Mouse (Mus musculus) kidney, embryonic 15.5 days (tissue): ENCODE measurements at regions not wholly inside any gene's neighbourhood (a gene's known extent, or its start where the extent isn't known, plus 50 kb on each side); places are given as distances from the start of the nearest gene placed in this dataset.
A peak's percentile ranks its signal among the peaks of the same experiment; 100 is the strongest.

Experiments
- ATAC-seq: fragments of 200-750 bp; cut with Nextera tagmentation; replicated peaks from 2 replicates; pipeline ENCODE4 v1.8.0; 2017; ENCODE audit warnings: moderate TSS enrichment; ENCODE audit not compliant: low FRiP score
- H3K27ac ChIP-seq: fragments of 300-500 bp; sonication (generic); 2 replicates; pipeline ENCODE4 v1.5.1; 2015; ENCODE audit warnings: mild to moderate bottlenecking, inconsistent platforms
- H3K27me3 ChIP-seq: fragments of 300-500 bp; sonication (generic); 2 replicates; pipeline ENCODE4 v1.6.1; 2015; ENCODE audit warnings: inconsistent platforms
- H3K36me3 ChIP-seq: fragments of 300-500 bp; sonication (generic); 2 replicates; pipeline ENCODE4 v1.6.1; 2015; ENCODE audit warnings: inconsistent platforms
- H3K4me1 ChIP-seq: fragments of 300-500 bp; sonication (generic); 2 replicates; pipeline ENCODE4 v1.6.1; 2015; ENCODE audit warnings: inconsistent platforms
- H3K4me2 ChIP-seq: fragments of 300-500 bp; sonication (generic); 2 replicates; pipeline ENCODE4 v1.6.1; 2015; ENCODE audit warnings: moderate library complexity, mild to moderate bottlenecking, inconsistent platforms
- H3K4me3 ChIP-seq: fragments of 300-500 bp; sonication (generic); replicated peaks from 2 replicates; pipeline ENCODE4 v1.5.1; 2015; ENCODE audit warnings: mild to moderate bottlenecking, inconsistent platforms
- H3K9ac ChIP-seq: fragments of 300-500 bp; sonication (generic); 2 replicates; pipeline ENCODE4 v1.6.1; 2015; ENCODE audit warnings: mild to moderate bottlenecking, inconsistent platforms
- H3K9me3 ChIP-seq: fragments of 300-500 bp; sonication (generic); replicated peaks from 2 replicates; pipeline ENCODE4 v1.6.1; 2016; ENCODE audit warnings: inconsistent platforms
- WGBS: fragments of 180-500 bp; shearing (Covaris S2); methylation state at CpG from one replicate; pipeline ENCODE4 v1.1.7; 2015; ENCODE audit warnings: mixed read lengths; 5-methylcytosine and 5-hydroxymethylcytosine counted together

DNA sequence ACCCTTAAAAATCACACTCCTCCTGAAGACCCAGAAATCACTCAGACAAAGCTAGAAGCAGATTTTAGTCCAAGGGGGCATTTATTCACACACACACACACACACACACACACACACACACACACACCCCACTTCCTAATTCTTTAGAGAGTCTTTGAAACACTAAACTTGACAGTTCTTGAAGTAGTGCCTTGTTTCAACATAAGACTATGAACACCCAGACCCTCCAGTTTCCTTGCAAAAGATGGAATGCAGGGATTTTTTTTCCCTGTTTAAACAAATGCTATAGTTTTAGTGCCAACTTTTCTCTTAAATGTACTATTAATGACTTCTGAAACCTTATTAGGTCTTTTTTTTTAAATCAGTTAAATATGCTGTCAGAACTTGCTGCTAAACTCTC is 279.2 kb upstream of the Fat1 start:
- H3K4me3 ChIP-seq: no peak overlapping the region
- no peaks in the 10 kb centered on the region for H3K9me3 ChIP-seq
- H3K27ac ChIP-seq: no peak overlapping the region
- no peaks in the 10 kb centered on the region for H3K4me1 ChIP-seq
- H3K4me2 ChIP-seq: no peak overlapping the region
- no peaks in the 10 kb centered on the region for H3K36me3 ChIP-seq
- no peak for ATAC-seq
- no peak overlapping the region for H3K9ac ChIP-seq
- H3K27me3 ChIP-seq: no peaks in the 10 kb centered on the region

DNA sequence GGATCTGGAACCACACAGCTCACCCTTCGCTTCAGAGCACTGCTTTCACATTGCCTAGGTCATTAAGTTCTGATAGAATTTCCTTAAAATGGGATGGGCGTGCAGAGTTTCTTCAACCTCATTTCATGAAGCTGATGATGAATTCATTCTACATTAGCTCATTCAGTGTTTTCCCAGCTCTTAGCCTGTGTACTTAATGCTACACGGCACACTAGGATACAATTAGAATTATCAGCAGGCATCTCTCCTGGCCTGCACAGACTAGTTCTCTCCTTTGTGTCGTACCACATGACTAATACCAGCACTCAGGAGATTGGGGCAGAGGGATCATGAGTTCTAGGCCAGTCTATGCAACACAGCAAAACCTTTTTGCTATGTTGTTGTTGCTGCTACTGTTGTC is 278.8 kb upstream of the Fat1 start:
- Histone ChIP-seq H3K4me1 (no peaks in the 10 kb centered on the region), H3K4me2 (no peak overlapping the region), H3K27me3 (no peaks in the 10 kb centered on the region), H3K9ac (no peak overlapping the region), H3K27ac (no peak overlapping the region), H3K4me3 (no peak overlapping the region), H3K9me3 (no peaks in the 10 kb centered on the region), H3K36me3 (no peaks in the 10 kb centered on the region)
- no peak for ATAC-seq
- WGBS: 74% methylated on average over 4 of the region's 4 CpGs

DNA sequence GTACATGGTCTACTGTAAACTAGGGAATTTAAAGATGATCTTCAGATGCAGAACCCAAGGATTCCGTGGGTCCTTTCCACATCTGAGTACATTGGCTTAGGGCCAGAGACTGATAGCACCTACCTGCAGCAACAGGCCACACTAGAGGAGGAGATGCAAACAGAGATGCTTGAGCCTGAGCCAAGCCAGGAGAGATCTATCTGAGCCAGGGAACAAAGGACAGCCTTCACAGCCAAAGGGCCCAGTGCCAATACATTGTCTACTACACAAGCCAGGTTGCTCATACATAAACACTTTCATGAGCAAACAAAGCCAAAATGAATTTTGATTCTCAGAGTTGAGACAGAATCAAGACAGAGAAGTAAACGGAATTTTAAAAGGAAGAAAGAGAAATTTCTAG is 273.6 kb upstream of the Fat1 start:
- Histone ChIP-seq H3K27me3 (no peaks in the 10 kb centered on the region), H3K27ac (no peak overlapping the region), H3K4me2 (no peak overlapping the region), H3K9ac (no peak overlapping the region), H3K9me3 (no peaks in the 10 kb centered on the region), H3K4me3 (no peak overlapping the region), H3K36me3 (no peaks in the 10 kb centered on the region), H3K4me1 (no peaks in the 10 kb centered on the region)
- 74% methylated on average over 2 of the region's 2 CpGs for WGBS
- ATAC-seq: no peak

DNA sequence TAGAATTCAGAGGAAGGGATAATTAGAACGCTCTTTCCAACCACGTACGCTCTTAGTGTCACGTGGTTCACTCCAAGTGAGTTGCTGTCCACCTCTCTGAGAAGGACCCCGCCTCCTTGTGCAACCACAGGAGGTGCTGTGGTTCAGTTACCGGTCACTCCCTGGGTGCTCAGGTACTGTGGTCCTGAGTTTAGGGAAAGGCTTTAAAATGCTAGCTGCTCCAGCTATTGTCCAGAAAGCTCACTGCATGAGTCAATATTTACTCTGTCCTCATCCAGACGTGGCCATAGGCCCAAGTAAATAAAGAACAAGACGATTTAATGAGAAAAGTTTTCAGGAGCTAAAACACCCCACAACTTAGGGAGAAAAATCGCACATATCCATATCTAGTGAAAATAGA is 248.1 kb upstream of the Fat1 start:
- Histone ChIP-seq H3K9me3 (no peaks in the 10 kb centered on the region), H3K9ac (no peak overlapping the region), H3K4me2 (no peak overlapping the region), H3K27ac (no peak overlapping the region), H3K36me3 (no peaks in the 10 kb centered on the region), H3K27me3 (no peaks in the 10 kb centered on the region), H3K4me3 (no peak overlapping the region), H3K4me1 (peaks cover 9% of the 10 kb centered on the region)
- 81% methylated on average over 9 of the region's 9 CpGs for WGBS
- ATAC-seq: no peak

DNA sequence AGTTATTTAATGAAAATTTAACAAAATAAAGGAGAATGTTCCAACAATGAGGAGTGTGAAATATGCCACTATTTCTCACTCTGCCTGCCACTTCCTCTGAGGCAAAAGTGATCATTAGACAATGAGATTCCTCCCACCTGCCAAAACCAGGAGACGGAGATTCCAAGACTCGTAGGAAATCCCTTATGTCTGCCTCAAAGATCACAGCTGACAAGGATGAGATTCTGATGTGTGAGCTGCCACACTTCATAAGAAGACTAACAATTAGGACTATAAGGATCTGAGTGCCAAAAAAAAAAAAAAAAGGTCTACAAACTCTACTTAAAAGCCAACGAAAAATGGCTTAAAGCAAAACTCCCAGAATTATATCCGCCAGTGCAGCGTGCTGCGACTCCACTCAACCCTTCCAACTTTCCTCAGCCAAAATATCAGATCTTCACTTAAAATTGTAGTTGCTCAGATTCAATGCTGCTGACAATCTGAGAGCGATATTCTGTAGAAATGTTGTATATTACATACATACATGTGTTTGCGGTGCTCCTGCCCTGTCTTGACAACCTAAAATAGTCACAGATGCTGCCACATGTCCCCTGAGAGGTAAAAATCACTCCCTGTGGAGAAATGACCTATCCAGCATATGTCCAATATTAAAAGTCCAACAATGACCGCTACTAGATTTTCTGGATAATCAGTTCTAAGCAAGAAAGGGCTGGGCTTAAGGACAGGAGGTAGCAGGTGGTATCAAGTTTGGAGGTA is 245.2 kb upstream of the Fat1 start:
- Histone ChIP-seq H3K4me3 (no peak overlapping the region), H3K4me1 (peaks cover 16% of the 10 kb centered on the region), H3K9ac (no peak overlapping the region), H3K36me3 (no peaks in the 10 kb centered on the region), H3K27me3 (0 out of 2 replicates have a peak, but pooled peaks cover 3% of the 10 kb centered on the region), H3K4me2 (no peak overlapping the region), H3K9me3 (no peaks in the 10 kb centered on the region), H3K27ac (no peak overlapping the region)
- WGBS: 88% methylated on average over 9 of the region's 9 CpGs
- ATAC-seq: no peak

DNA sequence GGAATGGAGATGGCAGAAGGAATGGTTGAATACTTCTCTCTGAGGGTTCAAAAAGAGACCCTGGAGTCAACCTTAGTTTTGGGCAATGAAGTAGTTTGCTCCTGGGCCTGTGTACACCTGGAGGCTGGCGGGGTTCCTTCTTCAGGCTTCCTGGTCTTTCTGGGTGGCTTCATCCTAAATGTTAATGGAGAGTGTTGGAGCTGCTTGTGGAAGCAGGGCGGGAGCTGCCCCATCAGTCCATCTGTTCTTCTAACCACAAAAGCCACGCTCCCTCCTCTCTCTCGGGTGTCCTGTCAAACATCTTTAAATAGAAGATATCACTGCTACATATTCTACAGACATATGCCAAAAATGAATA is 244.7 kb upstream of the Fat1 start:
- Histone ChIP-seq H3K27me3 (0 out of 2 replicates have a peak, but pooled peaks cover 3% of the 10 kb centered on the region), H3K27ac (no peak overlapping the region), H3K4me1 (peaks cover 16% of the 10 kb centered on the region), H3K36me3 (no peaks in the 10 kb centered on the region), H3K9me3 (no peaks in the 10 kb centered on the region), H3K4me3 (no peak overlapping the region), H3K4me2 (no peak overlapping the region), H3K9ac (no peak overlapping the region)
- ATAC-seq: no peak
- WGBS: 79% methylated on average over 4 of the region's 4 CpGs

DNA sequence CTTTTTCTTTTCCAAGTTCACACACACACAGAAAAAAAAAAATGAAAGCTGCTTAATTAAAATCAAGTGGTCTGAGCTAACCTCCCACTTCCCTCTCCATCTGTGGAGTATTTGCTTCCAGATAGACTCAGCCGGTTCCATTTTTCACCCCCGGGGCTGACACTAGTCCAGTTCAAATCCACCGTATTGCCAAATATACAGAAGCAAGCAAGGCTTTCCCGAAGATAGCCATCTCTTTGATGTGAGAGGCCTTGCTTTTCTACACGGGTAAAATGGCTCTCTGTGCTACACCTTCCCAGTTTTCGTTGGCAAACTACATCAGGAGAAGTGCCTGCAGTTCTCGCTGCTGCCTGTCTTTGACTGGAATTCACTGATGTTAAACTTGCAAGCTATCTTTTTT is 244.1 kb upstream of the Fat1 start:
- 39% methylated on average over 7 of the region's 7 CpGs for WGBS
- 0 out of 2 replicates have a peak, but pooled peaks cover 3% of the 10 kb centered on the region for H3K27me3 ChIP-seq
- peaks cover 21% of the 10 kb centered on the region for H3K4me1 ChIP-seq
- no peak overlapping the region for H3K4me2 ChIP-seq
- H3K4me3 ChIP-seq: no peak overlapping the region
- ATAC-seq: no peak
- H3K27ac ChIP-seq: no peak overlapping the region
- H3K36me3 ChIP-seq: no peaks in the 10 kb centered on the region
- H3K9me3 ChIP-seq: no peaks in the 10 kb centered on the region
- H3K9ac ChIP-seq: no peak overlapping the region

DNA sequence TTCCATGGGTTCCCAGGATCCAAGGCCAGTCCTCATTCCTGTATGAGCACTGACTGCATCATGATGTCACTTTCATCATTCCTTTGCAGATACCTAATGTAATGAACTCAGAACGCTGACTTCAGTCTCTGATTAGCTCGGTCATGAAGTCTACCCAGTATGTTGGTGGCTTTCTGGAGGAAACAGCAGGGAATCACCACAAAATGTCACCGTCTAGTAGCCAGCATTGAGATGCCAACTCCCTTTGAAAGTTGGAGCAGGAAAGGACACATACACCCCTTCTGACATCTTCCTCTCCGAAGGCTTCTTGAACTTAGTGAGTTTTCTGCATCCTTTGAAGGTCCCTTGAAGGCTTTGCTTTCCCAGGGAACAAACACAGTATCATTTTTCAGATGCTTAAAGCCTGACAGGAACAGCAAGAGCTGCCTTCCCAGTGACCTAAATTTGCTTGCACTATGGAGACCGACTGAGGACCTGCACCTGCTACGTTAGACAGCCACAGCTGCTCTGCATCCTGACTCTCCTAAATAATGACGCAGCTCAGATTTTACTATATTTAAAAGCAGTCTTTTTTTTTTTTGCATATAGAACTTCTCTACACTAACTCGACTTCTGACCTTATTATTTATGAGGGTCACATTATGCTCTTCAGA is 243.1 kb upstream of the Fat1 start:
- Histone ChIP-seq H3K9me3 (no peaks in the 10 kb centered on the region), H3K4me1 (peaks cover 24% of the 10 kb centered on the region), H3K4me3 (no peak overlapping the region), H3K27me3 (0 out of 2 replicates have a peak, but pooled peaks cover 3% of the 10 kb centered on the region), H3K27ac (no peak overlapping the region), H3K4me2 (no peak overlapping the region), H3K36me3 (no peaks in the 10 kb centered on the region), H3K9ac (no peak overlapping the region)
- 40% methylated on average over 8 of the region's 8 CpGs for WGBS
- peak; percentile 52; the same call in 1 of the 2 replicates for ATAC-seq

DNA sequence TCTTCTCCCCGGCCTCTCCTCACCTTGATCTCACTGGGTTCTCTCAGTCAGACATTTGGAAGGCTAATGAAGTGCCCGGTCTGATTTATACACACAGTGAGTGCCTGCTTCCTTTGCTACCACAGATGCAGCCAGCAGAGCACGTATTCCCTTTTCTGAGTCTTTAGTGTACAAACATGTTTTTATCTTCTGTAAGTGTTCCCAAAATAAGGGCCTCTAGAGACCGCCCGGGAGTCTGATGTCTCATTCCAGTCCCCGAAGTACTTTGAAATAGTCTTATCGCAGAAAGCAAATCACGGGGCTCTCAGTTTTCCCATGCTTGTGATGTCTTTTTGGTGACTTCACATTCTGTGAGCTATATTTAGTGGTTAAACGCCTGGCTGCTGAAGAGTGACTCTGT is 240.4 kb upstream of the Fat1 start:
- Histone ChIP-seq H3K9me3 (no peaks in the 10 kb centered on the region), H3K4me2 (no peak overlapping the region), H3K36me3 (no peaks in the 10 kb centered on the region), H3K4me1 (peaks cover 24% of the 10 kb centered on the region), H3K27me3 (0 out of 2 replicates have a peak, but pooled peaks cover 3% of the 10 kb centered on the region), H3K4me3 (no peak overlapping the region), H3K27ac (no peak overlapping the region), H3K9ac (no peak overlapping the region)
- 49% methylated on average over 9 of the region's 9 CpGs for WGBS
- no peak for ATAC-seq

DNA sequence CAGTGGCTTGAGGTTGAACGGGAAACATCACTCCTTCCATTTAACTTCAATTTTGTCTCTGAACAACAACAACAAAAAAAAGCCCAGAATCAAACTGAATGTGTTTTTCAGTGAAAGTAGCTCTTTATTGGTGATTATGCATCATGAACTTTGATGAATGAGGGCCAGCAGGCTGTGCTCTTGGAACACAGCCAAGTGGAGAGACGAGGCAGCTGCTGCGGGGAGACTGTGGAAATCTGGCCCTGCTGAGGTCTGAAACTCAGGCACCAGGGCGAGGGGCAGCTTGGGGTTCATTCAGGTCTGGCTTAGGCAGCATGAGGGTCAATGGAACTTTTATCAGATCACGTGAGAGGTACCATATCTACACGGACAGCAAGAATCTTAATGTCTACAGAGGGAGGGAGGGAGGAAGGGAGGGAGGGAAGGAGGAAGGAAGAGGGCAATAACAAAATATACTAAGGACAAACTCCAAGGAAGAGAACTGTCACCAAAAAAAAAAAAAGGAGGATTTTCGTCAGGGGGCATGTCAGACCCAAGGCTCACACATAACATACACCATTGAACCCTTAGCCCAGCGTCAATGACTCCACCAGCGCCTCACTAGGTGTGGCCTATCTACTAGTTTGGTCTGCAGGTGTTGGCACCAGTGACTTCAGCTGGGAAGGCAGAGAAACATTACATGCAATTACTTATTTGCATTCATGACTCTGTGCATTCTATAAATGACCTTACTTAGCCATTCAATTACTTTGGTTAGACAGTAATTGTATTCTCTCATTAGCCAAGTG is 239.0 kb upstream of the Fat1 start:
- Histone ChIP-seq H3K9me3 (no peaks in the 10 kb centered on the region), H3K36me3 (no peaks in the 10 kb centered on the region), H3K27ac (0 out of 2 replicates have a peak overlapping the region, but pooled peaks have one; percentile 18), H3K27me3 (0 out of 2 replicates have a peak, but pooled peaks cover 3% of the 10 kb centered on the region), H3K4me1 (peaks cover 24% of the 10 kb centered on the region), H3K4me3 (no peak overlapping the region), H3K9ac (no peak overlapping the region), H3K4me2 (no peak overlapping the region)
- ATAC-seq: peak; percentile 73
- WGBS: 12% methylated on average over 9 of the region's 9 CpGs

DNA sequence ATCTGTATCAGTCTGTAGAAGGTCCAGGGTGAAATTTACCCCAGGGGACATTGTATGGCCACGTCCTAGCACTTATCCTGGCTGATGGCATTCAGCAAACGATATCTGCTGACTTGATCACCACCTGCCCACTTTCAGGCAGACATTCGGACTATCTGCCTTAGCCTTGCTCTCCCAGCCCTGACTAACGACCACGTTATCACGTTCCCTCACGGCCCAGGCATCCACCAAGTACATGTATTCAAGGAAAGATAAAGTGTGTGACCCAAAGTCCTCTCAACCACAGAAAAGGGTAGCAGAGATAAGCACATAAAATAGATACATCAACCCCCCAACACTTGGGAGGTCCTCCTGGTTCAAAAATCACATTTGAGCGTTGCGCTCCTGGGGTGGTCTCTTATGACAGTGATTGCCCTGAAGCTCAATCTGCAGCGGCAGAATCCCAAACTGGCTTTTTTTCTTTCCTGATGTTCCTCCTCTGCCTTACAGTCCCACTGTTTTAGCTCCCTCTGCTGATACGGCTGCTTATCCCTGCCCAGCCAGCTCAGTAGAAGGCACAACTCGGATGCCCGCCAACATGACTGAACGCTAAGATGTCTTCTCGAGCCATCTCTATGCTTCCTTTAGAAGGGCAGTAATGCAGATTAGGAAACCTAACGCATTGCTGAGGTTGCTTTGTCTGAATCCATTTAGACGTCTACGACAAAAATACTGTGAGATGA is 235.7 kb upstream of the Fat1 start:
- 65% methylated on average over 18 of the region's 18 CpGs for WGBS

More for the DNA sequence above, 235.7 kb upstream of the Fat1 start:
- no peaks in the 10 kb centered on the region for H3K9me3 ChIP-seq
- H3K27me3 ChIP-seq: no peaks in the 10 kb centered on the region
- no peaks in the 10 kb centered on the region for H3K36me3 ChIP-seq
- no peak for ATAC-seq
- H3K4me3 ChIP-seq: no peak overlapping the region
- no peak overlapping the region for H3K27ac ChIP-seq
- H3K4me1 ChIP-seq: peaks cover 18% of the 10 kb centered on the region
- H3K4me2 ChIP-seq: no peak overlapping the region
- no peak overlapping the region for H3K9ac ChIP-seq
